Mouse (Mus musculus) small intestine, adult 2 months (tissue): ENCODE measurements around the gene Fam227a. TPM values are rescaled to one million over a fixed set of nuclear protein-coding genes. Genes with fewer than 3 reads are reported as not detected.

ENCODE experiments used
- H3K27ac ChIP-seq: fragments of 200-500 bp; 2 replicates; pipeline ENCODE4 v1.5.1; 2012; ENCODE audit warnings: low read depth, low read length, control low read depth, inconsistent platforms; ENCODE audit not compliant: insufficient read depth
- H3K27me3 ChIP-seq: fragments of 200-500 bp; 2 replicates; pipeline ENCODE4 v1.6.1; 2012; ENCODE audit warnings: mild to moderate bottlenecking, moderate library complexity, low read length, inconsistent platforms; ENCODE audit not compliant: control insufficient read depth, insufficient read depth
- H3K36me3 ChIP-seq: fragments of 200-500 bp; 2 replicates; pipeline ENCODE4 v1.6.1; 2012; ENCODE audit warnings: mild to moderate bottlenecking, low read length, control low read depth, inconsistent platforms; ENCODE audit not compliant: control insufficient read depth, insufficient read depth
- H3K4me1 ChIP-seq: fragments of 200-500 bp; 2 replicates; pipeline ENCODE4 v1.6.1; 2012; ENCODE audit warnings: low read length, inconsistent platforms, mixed read lengths; ENCODE audit not compliant: control insufficient read depth, insufficient read depth, insufficient read length
- H3K4me3 ChIP-seq: fragments of 200-500 bp; 2 replicates; pipeline ENCODE4 v1.5.1; 2012; ENCODE audit warnings: low read depth, mild to moderate bottlenecking, control low read depth, inconsistent platforms, low read length, moderate library complexity
- CTCF ChIP-seq: fragments of 200-500 bp; IDR thresholded peaks from 2 replicates; pipeline ENCODE4 v1.5.1; 2012; ENCODE audit warnings: low read depth, mild to moderate bottlenecking, control low read depth, inconsistent platforms, low read length, moderate library complexity, mixed read lengths; ENCODE audit not compliant: insufficient replicate concordance, insufficient read length; ENCODE audit errors: extremely low read depth
- POLR2A ChIP-seq: fragments of 200-500 bp; IDR thresholded peaks from 2 replicates; pipeline ENCODE4 v1.6.1; 2012; ENCODE audit warnings: low read depth, mild to moderate bottlenecking, control low read depth, inconsistent platforms, low read length, moderate library complexity
- WGBS: fragments of 180-500 bp; shearing (Covaris S2); methylation state at CpG from one replicate; pipeline ENCODE4 v1.1.7; 2018; 5-methylcytosine and 5-hydroxymethylcytosine counted together
- polyA plus RNA-seq: library from polyadenylated mRNA; depleted of rRNA; stranded (reverse); fragments of >200 nt; gene quantifications from 2 replicates; pipeline ENCODE4 v1.2.3, GENCODE M21; 2012

Fam227a gene
- polyA plus RNA-seq, 1 experiment: 0.25 TPM

- Histone ChIP-seq H3K27ac (no peak overlapping the region), H3K36me3 (no peaks in the 10 kb centered on the region), H3K27me3 (no peaks in the 10 kb centered on the region), H3K4me1 (no peaks in the 10 kb centered on the region), H3K4me3 (no peak overlapping the region)
- TF ChIP-seq CTCF: peak; percentile 62; the same call in 1 of the 2 replicates
- no peak for TF ChIP-seq POLR2A
Observed at GRCm38 (mm10) chr15:79650569-79650968, 8.2 kb downstream of the Fam227a start.

GRCm38 (mm10) chr15:79648130-79648529, 10.6 kb downstream of the Fam227a start:
- no peak overlapping the region for H3K27ac ChIP-seq
- WGBS: 86% methylated on average over 12 of the region's 12 CpGs
- no peak for TF ChIP-seq POLR2A
- no peak for TF ChIP-seq CTCF
- no peak overlapping the region for H3K4me3 ChIP-seq
- H3K36me3 ChIP-seq: no peaks in the 10 kb centered on the region
- H3K27me3 ChIP-seq: no peaks in the 10 kb centered on the region
- H3K4me1 ChIP-seq: no peaks in the 10 kb centered on the region

GRCm38 (mm10) chr15:79645483-79645882, 13.3 kb downstream of the Fam227a start:
- Histone ChIP-seq H3K4me1 (no peaks in the 10 kb centered on the region), H3K36me3 (no peaks in the 10 kb centered on the region), H3K27ac (no peak overlapping the region), H3K27me3 (no peaks in the 10 kb centered on the region), H3K4me3 (no peak overlapping the region)
- WGBS: 68% methylated on average over 2 of the region's 2 CpGs
- TF ChIP-seq POLR2A (no peak), CTCF (no peak)

- no peak overlapping the region for H3K4me3 ChIP-seq
- TF ChIP-seq CTCF: no peak
- no peak for TF ChIP-seq POLR2A
- no peaks in the 10 kb centered on the region for H3K4me1 ChIP-seq
- H3K27me3 ChIP-seq: no peaks in the 10 kb centered on the region
- WGBS: 67% methylated on average over 12 of the region's 12 CpGs
- H3K27ac ChIP-seq: no peak overlapping the region
- H3K36me3 ChIP-seq: no peaks in the 10 kb centered on the region
Observed at GRCm38 (mm10) chr15:79641135-79641817, 17.5 kb downstream of the Fam227a start.

GRCm38 (mm10) chr15:79630471-79630870, 28.3 kb downstream of the Fam227a start:
- Histone ChIP-seq H3K4me3 (no peak overlapping the region), H3K4me1 (no peaks in the 10 kb centered on the region), H3K36me3 (no peaks in the 10 kb centered on the region; the same call in 1 of the 2 replicates), H3K27me3 (no peaks in the 10 kb centered on the region), H3K27ac (no peak overlapping the region)
- WGBS: 57% methylated on average over 2 of the region's 2 CpGs
- TF ChIP-seq POLR2A (no peak), CTCF (no peak)

- Histone ChIP-seq H3K27ac (no peak overlapping the region), H3K27me3 (no peaks in the 10 kb centered on the region), H3K4me1 (no peaks in the 10 kb centered on the region), H3K4me3 (no peak overlapping the region), H3K36me3 (no peaks in the 10 kb centered on the region)
- WGBS: 85% methylated on average over 11 of the region's 11 CpGs
- TF ChIP-seq POLR2A: no peak
- TF ChIP-seq CTCF: no peak
Observed at GRCm38 (mm10) chr15:79619770-79620414, 38.9 kb downstream of the Fam227a start.

- WGBS: 69% methylated on average over 7 of the region's 7 CpGs
- Histone ChIP-seq H3K36me3 (no peaks in the 10 kb centered on the region), H3K27ac (no peak overlapping the region), H3K27me3 (no peaks in the 10 kb centered on the region), H3K4me1 (no peaks in the 10 kb centered on the region), H3K4me3 (no peak overlapping the region)
- TF ChIP-seq POLR2A (no peak), CTCF (no peak)
Observed at GRCm38 (mm10) chr15:79618456-79618855, 40.3 kb downstream of the Fam227a start.
